Mouse (Mus musculus): Measurements from ENCODE around the gene Gkap1. TPM values are rescaled to one million over a fixed set of nuclear protein-coding genes. Genes with fewer than 3 reads are reported as not detected.

The Gkap1 gene
- total RNA-seq, 2 experiments from 2014 or later, result 25.7 to 26.4 TPM

GRCm38 (mm10) chr13:58206084-58206483, 69.4 kb downstream of the Gkap1 start:
- DNase-seq, result no peak
- intact Hi-C loops (cut with DNase I), result no loop called here

GRCm38 (mm10) chr13:58204986-58205385, 70.5 kb downstream of the Gkap1 start:
- intact Hi-C loops (cut with DNase I), result no loop called here
- DNase-seq, result no peak

GRCm38 (mm10) chr13:58204202-58204601, 71.3 kb downstream of the Gkap1 start:
- no peak for DNase-seq
- intact Hi-C loops (cut with DNase I), result no loop called here

- intact Hi-C loops (cut with DNase I), result no loop called here
- DNase-seq, result no peak
These were observed 72.6 kb downstream of the Gkap1 start for GRCm38 (mm10) chr13:58202903-58203302.

- DNase-seq, result no peak
- intact Hi-C loops (cut with DNase I), result no loop called here
These were observed 73.6 kb downstream of the Gkap1 start for GRCm38 (mm10) chr13:58201908-58202307.

- intact Hi-C loops (cut with DNase I), result no loop called here
- DNase-seq, result no peak
These were observed 74.2 kb downstream of the Gkap1 start for GRCm38 (mm10) chr13:58201343-58201742.

- DNase-seq, result no peak
- intact Hi-C loops (cut with DNase I), result no loop called here
These were observed 77.4 kb downstream of the Gkap1 start for GRCm38 (mm10) chr13:58197981-58198640.

- intact Hi-C loops (cut with DNase I), result no loop called here
These were observed 78.3 kb downstream of the Gkap1 start for GRCm38 (mm10) chr13:58197211-58197610.

GRCm38 (mm10) chr13:58194908-58195307, 80.6 kb downstream of the Gkap1 start:
- intact Hi-C loops (cut with DNase I), result no loop called here
- DNase-seq, result no peak

More at GRCm38 (mm10) chr13:58197211-58197610, 78.3 kb downstream of the Gkap1 start:
- no peak for DNase-seq

- intact Hi-C loops (cut with DNase I), result no loop called here
- no peak for DNase-seq
These were observed 82.3 kb downstream of the Gkap1 start for GRCm38 (mm10) chr13:58193221-58193620.

- intact Hi-C loops (cut with DNase I), result no loop called here
- no peak for DNase-seq
These were observed 83.4 kb downstream of the Gkap1 start for GRCm38 (mm10) chr13:58192146-58192545.

GRCm38 (mm10) chr13:58191516-58191915, 84.0 kb downstream of the Gkap1 start:
- DNase-seq, result no peak
- intact Hi-C loops (cut with DNase I), result no loop called here

GRCm38 (mm10) chr13:58189473-58189872, 86.0 kb downstream of the Gkap1 start:
- DNase-seq, result no peak
- intact Hi-C loops (cut with DNase I), result loop anchor here (2.0 to 10.0 kb wide), 3 partner anchors 25 to 205 kb away; partner anchors contain the start of gene Ubqln1

GRCm38 (mm10) chr13:58188412-58188811, 87.1 kb downstream of the Gkap1 start:
- peak; percentile 86 to 92 for DNase-seq

GRCm38 (mm10) chr13:58187751-58188150, 87.7 kb downstream of the Gkap1 start:
- no peak for DNase-seq
- intact Hi-C loops (cut with DNase I), result loop anchor here (1.0 to 10.0 kb wide), 4 partner anchors 27 to 207 kb away; partner anchors contain the start of gene Ubqln1

More at GRCm38 (mm10) chr13:58188412-58188811, 87.1 kb downstream of the Gkap1 start:
- intact Hi-C loops (cut with DNase I), result loop anchor here (1.0 to 10.0 kb wide), 4 partner anchors 26 to 206 kb away; partner anchors contain the start of gene Ubqln1

GRCm38 (mm10) chr13:58186281-58186680, 89.2 kb downstream of the Gkap1 start:
- no peak for DNase-seq
- intact Hi-C loops (cut with DNase I), result loop anchor here (10.0 kb wide), 1 partner anchor 209 kb away; no protein-coding TSS in a partner anchor

- DNase-seq, result no peak
- intact Hi-C loops (cut with DNase I), result loop anchor here (10.0 kb wide), 1 partner anchor 211 kb away; no protein-coding TSS in a partner anchor
These were observed 91.4 kb downstream of the Gkap1 start for GRCm38 (mm10) chr13:58184111-58184510.

Small RNA genes within 50 kb of the gene (microRNA-seq; reads per million reads assigned to microRNA genes)
- 0 reads per million in 2 experiments for gene Mir6369

Other genes starting within 250 kb of the Gkap1 start
- 1 to 10 TPM; 4.3 to 4.8 TPM for gene Klhl3, start 162.1 kb downstream of the Gkap1 start, total RNA-seq (2021)
- 100 to 1,000 TPM; 139 to 141 TPM for gene Hnrnpa0, start 147.1 kb downstream of the Gkap1 start, total RNA-seq (2021)
- gene Idnk, start 118.0 kb downstream of the Gkap1 start, total RNA-seq (2021), result 10 to 100 TPM; 21.3 to 22.0 TPM
- gene Ubqln1, start 60.0 kb downstream of the Gkap1 start, total RNA-seq (2021), result 10 to 100 TPM; 64.2 to 65.1 TPM
- under 1 TPM; 0.22 to 0.24 TPM for gene Kif27, start 83.4 kb upstream of the Gkap1 start, total RNA-seq (2021)
- 10 to 100 TPM; 16.6 to 18.0 TPM for gene 2210016F16Rik, start 109.5 kb upstream of the Gkap1 start, total RNA-seq (2021)
- 10 to 100 TPM in 1 of 2 experiments, 1 to 10 TPM in 1; 9.9 to 12.9 TPM for gene Rmi1, start 126.5 kb upstream of the Gkap1 start, total RNA-seq (2021)
- gene Hnrnpk, start 127.6 kb upstream of the Gkap1 start, total RNA-seq (2021), result 100 to 1,000 TPM; 721 to 814 TPM

Measured in heart, postnatal 10 days (tissue).